Mouse (Mus musculus) cerebellum, adult 11-12 months (tissue): ENCODE results near the gene Tmem213.
A peak's percentile ranks its signal among the peaks of the same experiment; 100 is the strongest.

ENCODE experiments used
- DNase-seq: peaks from one replicate; pipeline ENCODE4 v3.0.0; 2022

Gene Tmem213

GRCm38 (mm10) chr6:38118341-38118740 is 9.3 kb downstream of the Tmem213 start:
- DNase-seq = no peak

GRCm38 (mm10) chr6:38120681-38121371 is 11.8 kb downstream of the Tmem213 start:
- no peak for DNase-seq

- DNase-seq = no peak
These were observed 12.8 kb downstream of the Tmem213 start for GRCm38 (mm10) chr6:38121843-38122242.

DNA sequence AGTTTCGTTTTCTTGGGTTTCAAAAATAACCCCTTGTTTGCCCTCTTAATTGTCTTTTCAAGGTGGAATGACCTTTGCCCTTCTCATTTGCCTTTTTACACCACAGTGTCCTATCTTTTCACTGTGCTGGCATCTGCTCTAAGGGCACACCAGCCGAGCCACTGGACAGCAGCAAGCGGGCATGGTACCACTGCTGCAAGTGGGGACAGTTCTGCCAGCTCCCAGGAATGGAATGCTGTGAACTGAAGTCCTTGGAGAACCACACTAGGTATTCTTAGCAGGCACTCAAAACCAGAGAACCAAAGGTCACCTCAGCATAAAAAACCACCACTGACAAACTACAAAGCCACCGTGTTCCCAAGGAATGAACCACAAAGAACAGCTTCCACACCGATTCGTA is 13.7 kb downstream of the Tmem213 start:
- DNase-seq = no peak

- no peak for DNase-seq
These were observed 14.6 kb downstream of the Tmem213 start for GRCm38 (mm10) chr6:38123471-38124206.

DNA sequence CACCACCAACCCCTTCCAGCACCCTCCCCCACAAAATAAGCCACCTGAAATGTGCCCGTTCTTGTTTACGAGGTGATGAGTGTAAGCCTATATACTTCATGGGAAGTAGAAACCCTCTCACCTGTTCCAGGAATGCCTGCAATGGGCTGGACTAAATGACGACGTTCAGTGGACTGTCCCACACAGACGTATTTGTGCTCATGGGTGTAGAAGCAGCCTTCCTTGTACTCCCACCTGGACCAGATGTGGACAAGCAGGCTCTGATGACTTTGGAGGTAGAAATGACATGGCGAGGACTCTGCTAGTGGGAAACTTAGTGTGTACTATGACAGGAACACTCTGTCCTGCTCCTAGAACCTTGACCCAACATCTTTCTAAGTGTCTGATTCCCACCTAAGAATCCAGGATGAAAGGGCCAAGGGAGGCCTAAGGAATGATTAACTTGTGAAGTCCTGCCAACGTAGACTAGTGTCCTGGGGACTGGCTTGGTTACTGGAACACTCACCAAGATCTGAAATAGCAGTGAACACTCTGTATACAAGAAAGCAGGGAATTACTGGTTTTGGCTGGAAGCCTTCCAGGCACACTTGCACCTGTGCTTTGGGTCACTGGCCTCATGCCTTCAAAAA is 15.3 kb downstream of the Tmem213 start, which contains the start of gene Atp6v0a4:
Gene Atp6v0a4, minus strand, starts transcription at position 380 of the 629 bp plus-strand sequence.
- no peak for DNase-seq

- no peak for DNase-seq
These were observed 15.8 kb downstream of the Tmem213 start for GRCm38 (mm10) chr6:38124882-38125281.

DNA sequence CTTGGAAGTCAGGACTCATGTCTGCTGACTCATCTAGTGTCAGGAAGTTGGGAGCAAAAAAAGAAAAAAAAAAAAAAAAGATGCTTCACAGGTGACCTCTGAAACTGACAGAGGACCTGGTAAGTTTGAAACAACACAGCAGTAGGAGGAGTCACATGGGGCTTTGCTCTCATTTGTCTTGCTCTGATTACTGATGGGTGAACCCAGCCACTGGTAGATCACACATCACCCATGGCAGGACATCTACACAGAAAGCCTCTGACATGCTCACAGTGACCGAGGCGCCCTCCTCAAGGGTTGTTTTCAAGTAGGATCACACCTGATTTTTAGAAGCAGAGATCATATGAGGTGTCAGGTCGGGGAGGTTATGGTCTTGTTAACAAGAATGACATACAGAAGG is 16.4 kb downstream of the Tmem213 start:
- DNase-seq = no peak

GRCm38 (mm10) chr6:38128115-38128514 is 19.1 kb downstream of the Tmem213 start:
- no peak for DNase-seq

DNA sequence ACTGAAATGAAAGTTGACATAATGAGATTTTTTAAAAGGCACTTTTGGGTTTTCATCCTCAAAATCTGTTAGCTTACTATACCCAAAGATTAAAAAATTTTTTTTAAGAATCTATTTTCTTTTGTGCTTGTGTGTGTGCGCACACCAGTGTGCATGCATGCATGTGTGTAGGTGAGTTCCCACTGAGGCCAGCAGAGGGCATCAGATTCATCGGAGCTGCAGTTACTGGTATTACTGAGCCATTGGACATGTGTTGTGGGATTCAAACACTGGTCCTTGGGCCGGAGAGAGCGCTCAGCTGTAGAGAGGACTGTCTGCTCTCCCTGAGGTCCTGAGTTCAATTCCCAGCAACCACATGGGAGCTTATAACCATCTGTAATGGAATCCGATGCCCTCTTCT is 20.8 kb downstream of the Tmem213 start:
- DNase-seq = no peak

- DNase-seq = peak; percentile 69
These were observed 22.8 kb downstream of the Tmem213 start for GRCm38 (mm10) chr6:38131801-38132231.

DNA sequence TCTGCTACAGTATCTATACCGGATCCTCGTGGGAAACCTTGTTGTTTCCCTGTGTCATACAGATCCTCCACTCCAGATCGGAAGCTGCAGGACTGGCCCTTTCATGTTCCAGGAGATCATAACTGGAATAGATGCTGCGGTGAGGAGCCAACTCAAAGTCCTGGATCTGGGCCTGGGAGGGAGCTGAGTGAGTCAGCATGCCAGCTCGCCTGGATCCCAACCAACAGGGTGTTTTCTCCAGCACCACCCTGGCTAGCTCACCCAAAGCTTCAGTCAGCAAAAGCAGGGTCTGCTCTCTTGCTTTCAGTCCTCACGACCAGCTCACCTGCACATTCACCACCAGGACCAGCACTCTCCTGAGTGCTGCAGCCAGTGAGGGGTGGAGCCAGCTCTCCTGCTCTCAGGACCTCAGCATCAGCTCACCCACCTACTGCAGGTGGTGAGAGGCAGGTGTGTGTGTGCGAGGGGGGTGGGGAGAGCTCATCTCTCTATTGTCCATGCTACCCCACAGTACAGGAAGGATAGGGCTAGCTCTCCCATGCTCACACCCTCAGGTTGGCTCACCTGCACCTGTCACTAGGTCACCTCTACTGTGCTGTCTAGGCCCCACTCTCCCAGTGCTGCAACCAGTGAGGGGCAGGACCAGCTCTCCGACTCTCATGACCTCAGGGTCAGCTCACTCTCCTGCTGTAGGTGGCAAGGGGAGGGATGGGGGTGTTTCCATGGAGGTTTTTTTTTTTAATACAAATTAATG is 25.9 kb downstream of the Tmem213 start:
- DNase-seq = peak; percentile 70

DNA sequence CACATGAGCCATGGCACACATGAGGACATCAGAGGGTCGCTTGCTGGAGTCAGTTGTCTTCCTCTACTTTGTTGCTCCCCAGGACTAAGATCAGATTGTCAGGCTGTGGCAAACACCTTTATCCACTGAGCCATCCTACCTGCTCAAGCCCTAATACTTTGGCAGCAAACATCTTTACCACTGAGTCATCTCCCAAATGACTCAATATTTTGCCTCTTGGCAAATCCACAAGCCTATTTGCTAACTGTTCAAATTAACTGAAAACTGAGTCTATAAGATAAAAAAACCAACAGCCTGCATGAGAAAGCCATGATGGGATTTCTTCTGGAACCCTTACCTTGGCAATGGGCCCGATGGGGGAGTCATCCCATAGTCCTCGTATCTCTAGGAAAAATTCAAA is 30.0 kb downstream of the Tmem213 start:
- DNase-seq = no peak

DNA sequence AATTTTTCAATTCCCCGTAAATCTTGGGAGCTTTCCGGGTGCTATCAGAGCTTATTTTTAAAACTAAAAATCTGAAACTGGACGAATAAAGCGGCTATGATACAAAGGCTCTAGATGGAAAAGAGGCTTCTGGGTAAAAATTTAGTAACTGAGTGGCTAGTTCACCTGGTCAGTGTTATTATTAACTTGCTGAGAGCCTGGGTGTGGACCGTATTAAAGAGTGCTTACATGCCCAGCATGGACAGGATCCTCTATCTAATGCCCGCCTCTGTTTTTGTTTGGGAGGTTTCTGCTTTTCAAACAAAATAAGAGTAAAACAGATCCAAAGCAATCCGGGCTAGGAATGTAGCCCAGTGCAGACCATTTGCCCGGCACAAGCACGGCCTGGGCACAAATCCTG is 31.3 kb downstream of the Tmem213 start:
- DNase-seq = no peak

GRCm38 (mm10) chr6:38144161-38144998 is 35.3 kb downstream of the Tmem213 start:
- DNase-seq = no peak

DNA sequence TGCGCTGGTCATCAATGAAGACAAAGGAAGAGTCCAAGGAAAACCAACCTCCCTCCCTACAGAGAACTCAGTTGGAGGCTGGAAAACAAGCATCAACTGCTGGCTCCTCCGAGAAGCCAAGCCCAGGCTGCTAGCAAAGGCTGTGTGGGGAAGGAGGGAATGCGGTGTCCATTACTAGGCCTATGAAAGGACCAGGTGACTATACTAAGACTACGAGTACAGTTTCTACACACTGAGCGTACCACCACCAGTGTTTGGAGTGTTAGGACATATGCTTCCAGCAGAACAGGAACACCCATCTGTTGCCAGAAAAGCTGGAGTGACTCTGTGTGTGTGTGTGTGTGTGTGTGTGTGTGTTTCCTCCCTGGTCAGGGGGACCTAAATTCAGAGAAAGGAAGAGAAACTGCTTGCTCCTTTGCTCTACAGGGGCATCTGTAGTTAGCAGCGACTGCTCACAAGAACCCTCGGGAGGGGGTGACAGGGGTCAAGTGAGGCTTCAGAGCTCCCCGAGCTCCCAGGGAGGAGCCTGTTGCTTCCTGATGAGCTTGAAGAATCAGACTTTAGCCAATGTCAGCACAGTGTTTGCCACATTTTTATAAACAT is 36.5 kb downstream of the Tmem213 start:
- no peak for DNase-seq

DNA sequence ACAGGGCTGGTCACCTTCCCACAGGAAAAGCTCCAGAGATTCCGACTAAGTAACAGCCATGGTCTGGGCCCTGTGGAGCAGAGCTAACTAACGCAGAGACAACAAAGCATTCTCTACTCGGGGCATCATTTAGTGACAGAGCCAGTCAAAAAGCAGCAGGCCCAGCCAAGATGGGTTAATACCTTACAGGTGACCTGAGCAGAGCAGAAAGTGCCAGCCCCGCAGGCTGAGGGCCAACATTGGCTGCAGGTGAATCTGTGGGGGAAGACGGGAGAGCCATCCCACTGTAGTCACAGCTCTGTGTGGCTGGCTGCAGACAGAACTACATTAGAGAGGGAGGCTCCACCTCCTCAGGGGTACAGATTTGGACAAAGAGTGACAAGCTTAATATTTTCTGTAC is 38.2 kb downstream of the Tmem213 start:
- DNase-seq = no peak

DNA sequence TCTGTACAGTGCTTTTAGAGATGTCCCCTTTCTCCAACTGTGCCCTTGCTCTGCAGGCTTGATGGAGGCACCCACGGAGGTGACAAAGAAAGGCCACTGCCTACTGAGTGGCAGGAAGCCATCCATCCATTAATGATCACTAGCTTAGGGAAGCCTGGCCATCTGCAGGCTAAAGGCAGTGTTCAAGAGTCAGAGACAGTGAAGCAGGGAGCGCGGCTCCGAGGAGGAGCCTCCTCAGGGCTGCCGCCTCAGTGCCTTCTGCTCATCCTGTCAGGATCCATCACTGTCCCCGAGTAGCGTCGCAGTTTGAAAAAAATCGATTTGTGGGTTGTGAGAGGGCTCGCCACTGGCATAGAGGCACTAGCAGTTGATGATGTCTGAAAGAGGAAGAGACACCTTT is 39.6 kb downstream of the Tmem213 start:
- no peak for DNase-seq

- no peak for DNase-seq
These were observed 40.4 kb downstream of the Tmem213 start for GRCm38 (mm10) chr6:38149483-38149882.

GRCm38 (mm10) chr6:38152305-38152704 is 43.2 kb downstream of the Tmem213 start:
- DNase-seq = no peak

- no peak for DNase-seq
These were observed 47.1 kb downstream of the Tmem213 start for GRCm38 (mm10) chr6:38156204-38156603.

DNA sequence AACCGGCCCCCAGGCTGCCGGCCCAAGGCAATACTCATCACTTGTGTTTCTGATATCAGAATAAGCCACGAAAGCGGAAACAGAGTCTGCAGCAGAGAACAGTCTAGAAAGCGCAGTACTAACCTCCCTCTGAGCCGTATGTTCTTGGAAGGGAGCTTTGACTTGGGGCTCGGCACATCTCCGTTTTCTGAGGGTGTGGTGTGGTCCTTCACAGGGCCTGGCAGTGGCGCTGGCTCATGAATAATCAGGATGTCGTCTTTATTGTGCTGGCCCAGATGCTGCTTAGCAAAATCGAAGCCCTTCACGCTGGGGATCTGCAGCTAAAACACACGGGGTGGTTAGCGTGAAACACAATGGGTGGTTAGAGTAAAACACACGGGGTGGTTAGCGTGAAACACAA is 48.9 kb downstream of the Tmem213 start:
- no peak for DNase-seq
